Mouse (Mus musculus): ENCODE measurements around the gene Cpne4. TPM values are rescaled to one million over a fixed set of nuclear protein-coding genes. Genes with fewer than 3 reads are reported as not detected.

The Cpne4 gene
- polyA plus RNA-seq (2016; fragmentation: Nextera tagmentation; extraction: Ambion mirVana), result 0.05 and 0.10 TPM in 2 replicates

GRCm38 (mm10) chr9:104546986-104547385, at the start of gene Cpne4:
Gene Cpne4 (plus strand): TSS chr9:104547286.
- no peak within 1 kb of the TSS for H3K9ac ChIP-seq
- H3K27ac ChIP-seq (ENCODE audit: poor library complexity, severe bottlenecking), result no peak within 1 kb of the TSS
- no peaks in the 10 kb centered on the region for H3K36me3 ChIP-seq
- no peaks in the 10 kb centered on the region for H3K4me1 ChIP-seq (replicated peaks)
- H3K9me3 ChIP-seq (replicated peaks), result no peaks in the 10 kb centered on the region
- WGBS, result 67% methylated on average over 2 of the region's 2 CpGs
- H3K4me2 ChIP-seq, result no peak within 1 kb of the TSS
- H3K27me3 ChIP-seq (replicated peaks), result no peaks in the 10 kb centered on the region
- ATAC-seq (ENCODE audit: insufficient number of reproducible peaks, low FRiP score), result no peak
- H3K4me3 ChIP-seq, result no peak within 1 kb of the TSS

GRCm38 (mm10) chr9:104515187-104515586, 31.9 kb upstream of the Cpne4 start:
- no peaks in the 10 kb centered on the region for H3K27me3 ChIP-seq (replicated peaks)
- no peak overlapping the region for H3K4me3 ChIP-seq
- H3K9me3 ChIP-seq (replicated peaks), result no peaks in the 10 kb centered on the region
- no peak overlapping the region for H3K4me2 ChIP-seq
- no peak overlapping the region for H3K9ac ChIP-seq
- H3K36me3 ChIP-seq, result no peaks in the 10 kb centered on the region
- 70% methylated on average over 6 of the region's 6 CpGs for WGBS
- no peak for ATAC-seq (ENCODE audit: insufficient number of reproducible peaks, low FRiP score)
- H3K27ac ChIP-seq (ENCODE audit: poor library complexity, severe bottlenecking), result no peak overlapping the region
- no peaks in the 10 kb centered on the region for H3K4me1 ChIP-seq (replicated peaks)

- no peaks in the 10 kb centered on the region for H3K27me3 ChIP-seq (replicated peaks)
- H3K27ac ChIP-seq (ENCODE audit: poor library complexity, severe bottlenecking), result no peak overlapping the region
- no peaks in the 10 kb centered on the region for H3K36me3 ChIP-seq
- no peak overlapping the region for H3K4me3 ChIP-seq
- no peak overlapping the region for H3K4me2 ChIP-seq
- no peak for ATAC-seq (ENCODE audit: insufficient number of reproducible peaks, low FRiP score)
- H3K9me3 ChIP-seq (replicated peaks), result peaks cover 6% of the 10 kb centered on the region; the same call in 1 of the 2 replicates
- 43% methylated on average over 6 of the region's 6 CpGs for WGBS
- no peaks in the 10 kb centered on the region for H3K4me1 ChIP-seq (replicated peaks)
- H3K9ac ChIP-seq, result no peak overlapping the region
Measured at GRCm38 (mm10) chr9:104535508-104535907, 11.6 kb upstream of the Cpne4 start.

- no peak for ATAC-seq (ENCODE audit: insufficient number of reproducible peaks, low FRiP score)
- 38% methylated on average over 3 of the region's 3 CpGs for WGBS
Measured at GRCm38 (mm10) chr9:104565815-104566214, 18.7 kb downstream of the Cpne4 start.

GRCm38 (mm10) chr9:104566468-104566867, 19.4 kb downstream of the Cpne4 start:
- no peak overlapping the region for H3K4me3 ChIP-seq
- no peaks in the 10 kb centered on the region for H3K36me3 ChIP-seq
- H3K4me2 ChIP-seq, result no peak overlapping the region
- peaks cover 26% of the 10 kb centered on the region for H3K27me3 ChIP-seq (replicated peaks)
- 75% methylated on average over 5 of the region's 5 CpGs for WGBS
- H3K27ac ChIP-seq (ENCODE audit: poor library complexity, severe bottlenecking), result no peak overlapping the region
- H3K9me3 ChIP-seq (replicated peaks), result no peaks in the 10 kb centered on the region
- peaks cover 4% of the 10 kb centered on the region; the same call in 1 of the 2 replicates for H3K4me1 ChIP-seq (replicated peaks)
- ATAC-seq (ENCODE audit: insufficient number of reproducible peaks, low FRiP score), result no peak
- no peak overlapping the region for H3K9ac ChIP-seq

More at GRCm38 (mm10) chr9:104565815-104566214, 18.7 kb downstream of the Cpne4 start:
- Histone ChIP-seq H3K9me3 (replicated peaks) (no peaks in the 10 kb centered on the region), H3K27me3 (replicated peaks) (peaks cover 21% of the 10 kb centered on the region), H3K4me1 (replicated peaks) (peaks cover 4% of the 10 kb centered on the region; the same call in 1 of the 2 replicates), H3K27ac (ENCODE audit: poor library complexity, severe bottlenecking) (no peak overlapping the region), H3K4me2 (no peak overlapping the region), H3K4me3 (no peak overlapping the region), H3K9ac (no peak overlapping the region), H3K36me3 (no peaks in the 10 kb centered on the region)

GRCm38 (mm10) chr9:104567096-104567495, 20.0 kb downstream of the Cpne4 start:
- Histone ChIP-seq H3K36me3 (no peaks in the 10 kb centered on the region), H3K9ac (no peak overlapping the region), H3K27me3 (replicated peaks) (peaks cover 31% of the 10 kb centered on the region), H3K4me3 (no peak overlapping the region), H3K4me1 (replicated peaks) (peaks cover 4% of the 10 kb centered on the region; the same call in 1 of the 2 replicates), H3K4me2 (no peak overlapping the region), H3K27ac (ENCODE audit: poor library complexity, severe bottlenecking) (no peak overlapping the region), H3K9me3 (replicated peaks) (no peaks in the 10 kb centered on the region)
- ATAC-seq (ENCODE audit: insufficient number of reproducible peaks, low FRiP score), result no peak
- WGBS, result 59% methylated on average over 7 of the region's 7 CpGs

- Histone ChIP-seq H3K4me2 (peak overlapping the region; percentile 18), H3K27me3 (replicated peaks) (peaks cover 31% of the 10 kb centered on the region), H3K27ac (ENCODE audit: poor library complexity, severe bottlenecking) (no peak overlapping the region), H3K4me1 (replicated peaks) (peaks cover 4% of the 10 kb centered on the region; the same call in 1 of the 2 replicates), H3K9ac (no peak overlapping the region), H3K9me3 (replicated peaks) (no peaks in the 10 kb centered on the region), H3K4me3 (no peak overlapping the region), H3K36me3 (no peaks in the 10 kb centered on the region)
- ATAC-seq (ENCODE audit: insufficient number of reproducible peaks, low FRiP score), result no peak
- under 1% methylated on average over 24 of the region's 25 CpGs for whole genome bisulfite sequencing
Measured at GRCm38 (mm10) chr9:104569480-104570167, 22.5 kb downstream of the Cpne4 start.

- no peak for ATAC-seq (ENCODE audit: insufficient number of reproducible peaks, low FRiP score)
- Histone ChIP-seq H3K4me2 (no peak overlapping the region), H3K9ac (no peak overlapping the region), H3K36me3 (no peaks in the 10 kb centered on the region), H3K9me3 (replicated peaks) (no peaks in the 10 kb centered on the region), H3K4me1 (replicated peaks) (peaks cover 4% of the 10 kb centered on the region; the same call in 1 of the 2 replicates), H3K27me3 (replicated peaks) (peaks cover 26% of the 10 kb centered on the region), H3K4me3 (no peak overlapping the region), H3K27ac (ENCODE audit: poor library complexity, severe bottlenecking) (no peak overlapping the region)
- 72% methylated on average over 6 of the region's 6 CpGs for WGBS
Measured at GRCm38 (mm10) chr9:104572856-104573255, 25.8 kb downstream of the Cpne4 start.

GRCm38 (mm10) chr9:104574476-104574875, 27.4 kb downstream of the Cpne4 start:
- WGBS, result 2% methylated on average over 6 of the region's 6 CpGs
- Histone ChIP-seq H3K4me1 (replicated peaks) (peaks cover 3% of the 10 kb centered on the region; the same call in 1 of the 2 replicates), H3K9me3 (replicated peaks) (no peaks in the 10 kb centered on the region), H3K4me3 (no peak overlapping the region), H3K9ac (no peak overlapping the region), H3K27me3 (replicated peaks) (peaks cover 24% of the 10 kb centered on the region), H3K4me2 (no peak overlapping the region), H3K36me3 (no peaks in the 10 kb centered on the region), H3K27ac (ENCODE audit: poor library complexity, severe bottlenecking) (no peak overlapping the region)
- ATAC-seq (ENCODE audit: insufficient number of reproducible peaks, low FRiP score), result no peak

GRCm38 (mm10) chr9:104581921-104582624, 35.0 kb downstream of the Cpne4 start:
- no peak for ATAC-seq (ENCODE audit: insufficient number of reproducible peaks, low FRiP score)
- no peak overlapping the region for H3K27ac ChIP-seq (ENCODE audit: poor library complexity, severe bottlenecking)
- no peaks in the 10 kb centered on the region for H3K9me3 ChIP-seq (replicated peaks)
- 64% methylated on average over 6 of the region's 6 CpGs for WGBS
- no peak overlapping the region for H3K9ac ChIP-seq
- no peaks in the 10 kb centered on the region for H3K36me3 ChIP-seq
- no peak overlapping the region for H3K4me3 ChIP-seq
- no peak overlapping the region for H3K4me2 ChIP-seq
- H3K27me3 ChIP-seq (replicated peaks), result no peaks in the 10 kb centered on the region
- H3K4me1 ChIP-seq (replicated peaks), result no peaks in the 10 kb centered on the region

GRCm38 (mm10) chr9:104582675-104583074, 35.6 kb downstream of the Cpne4 start:
- Histone ChIP-seq H3K4me1 (replicated peaks) (no peaks in the 10 kb centered on the region), H3K9ac (no peak overlapping the region), H3K27ac (ENCODE audit: poor library complexity, severe bottlenecking) (no peak overlapping the region), H3K9me3 (replicated peaks) (no peaks in the 10 kb centered on the region), H3K27me3 (replicated peaks) (no peaks in the 10 kb centered on the region), H3K36me3 (no peaks in the 10 kb centered on the region), H3K4me3 (no peak overlapping the region), H3K4me2 (no peak overlapping the region)
- 43% methylated on average over 6 of the region's 6 CpGs for WGBS
- no peak for ATAC-seq (ENCODE audit: insufficient number of reproducible peaks, low FRiP score)
